Mouse (Mus musculus) forebrain, embryonic 16.5 days (tissue): Measurements from ENCODE around the gene Tmc5. TPM values are rescaled to one million over a fixed set of nuclear protein-coding genes. Genes with fewer than 3 reads are reported as not detected.

Experiments used
- ATAC-seq: fragments of 200-750 bp; cut with Nextera tagmentation; 2 replicates; pipeline ENCODE4 v1.8.0; 2017; ENCODE audit warnings: mild to moderate bottlenecking, moderate library complexity
- H3K27ac ChIP-seq: fragments of 300-500 bp; sonication (generic); 2 replicates; pipeline ENCODE4 v1.5.1; 2014; ENCODE audit warnings: low read length, control low read depth
- H3K27me3 ChIP-seq: fragments of 300-500 bp; sonication (generic); replicated peaks from 2 replicates; pipeline ENCODE4 v1.6.1; 2014; ENCODE audit warnings: low read length; ENCODE audit not compliant: control insufficient read depth, insufficient read depth
- H3K36me3 ChIP-seq: fragments of 300-500 bp; sonication (generic); 2 replicates; pipeline ENCODE4 v1.6.1; 2014; ENCODE audit not compliant: control insufficient read depth, insufficient read depth
- H3K4me1 ChIP-seq: fragments of 300-500 bp; sonication (generic); replicated peaks from 2 replicates; pipeline ENCODE4 v1.6.1; 2014; ENCODE audit warnings: low read length; ENCODE audit not compliant: control insufficient read depth, insufficient read depth
- H3K4me2 ChIP-seq: fragments of 300-500 bp; sonication (generic); 2 replicates; pipeline ENCODE4 v1.6.1; 2014; ENCODE audit warnings: mild to moderate bottlenecking, low read length, control low read depth
- H3K4me3 ChIP-seq: fragments of 300-500 bp; sonication (generic); replicated peaks from 2 replicates; pipeline ENCODE4 v1.5.1; 2014; ENCODE audit warnings: mild to moderate bottlenecking, low read length, control low read depth
- H3K9ac ChIP-seq: fragments of 300-500 bp; sonication (generic); replicated peaks from 2 replicates; pipeline ENCODE4 v1.6.1; 2014; ENCODE audit warnings: low read depth, low read length, control low read depth
- H3K9me3 ChIP-seq: fragments of 300-500 bp; sonication (generic); 2 replicates; pipeline ENCODE4 v1.6.1; 2016; ENCODE audit warnings: low read length; ENCODE audit not compliant: control insufficient read depth
- WGBS: fragments of 180-500 bp; shearing (Covaris S2); extraction: QIAGEN DNeasy Blood & Tissue Kit; methylation state at CpG from one replicate; pipeline ENCODE4 v1.1.7; 2014; 5-methylcytosine and 5-hydroxymethylcytosine counted together
- polyA plus RNA-seq: library from polyadenylated mRNA; unstranded; fragments of >200 nt; fragmentation: Nextera tagmentation; extraction: Ambion mirVana; gene quantifications from 2 replicates; pipeline ENCODE4 v1.2.1, GENCODE M21; 2015

The Tmc5 gene
- polyA plus RNA-seq, 1 experiment from 2014 or later: 0.24 TPM

DNA sequence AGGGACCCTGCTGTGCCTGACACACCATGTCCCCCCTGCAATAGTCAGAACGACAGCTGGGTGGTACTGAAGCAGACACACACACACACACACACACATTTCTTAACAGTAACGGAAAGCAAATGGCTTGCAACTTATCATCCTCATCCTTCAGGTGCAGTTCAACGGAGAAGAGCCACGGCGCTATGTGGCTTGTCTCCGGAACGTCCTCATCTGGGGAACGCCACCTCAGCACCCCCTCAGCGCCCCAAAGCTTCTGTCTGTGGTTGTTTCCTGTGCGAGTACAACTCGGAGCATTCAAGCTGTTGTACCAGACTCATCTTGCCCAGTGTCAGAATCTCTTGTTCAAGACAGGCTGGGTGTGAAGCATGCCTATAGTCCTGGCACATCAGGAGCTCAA, 826 bp upstream of the Tmc5 start:
- Histone ChIP-seq H3K4me3 (no peak overlapping the region), H3K4me2 (no peak overlapping the region), H3K9ac (no peak overlapping the region), H3K9me3 (no peaks in the 10 kb centered on the region), H3K4me1 (peaks cover 46% of the 10 kb centered on the region), H3K36me3 (no peaks in the 10 kb centered on the region), H3K27ac (no peak overlapping the region), H3K27me3 (no peaks in the 10 kb centered on the region)
- 77% methylated on average over 11 of the region's 11 CpGs for WGBS
- no peak for ATAC-seq

GRCm38 (mm10) chr7:118599954-118600631, 3.0 kb downstream of the Tmc5 start:
- H3K4me1 ChIP-seq: peaks cover 14% of the 10 kb centered on the region
- H3K9me3 ChIP-seq: no peaks in the 10 kb centered on the region
- H3K9ac ChIP-seq: no peak overlapping the region
- WGBS: 47% methylated on average over 12 of the region's 12 CpGs
- no peak overlapping the region for H3K27ac ChIP-seq
- ATAC-seq: no peak
- no peaks in the 10 kb centered on the region for H3K36me3 ChIP-seq
- H3K4me2 ChIP-seq: no peak overlapping the region
- no peaks in the 10 kb centered on the region for H3K27me3 ChIP-seq
- H3K4me3 ChIP-seq: no peak overlapping the region

- 71% methylated on average over 8 of the region's 8 CpGs for WGBS
- Histone ChIP-seq H3K9me3 (peaks cover 2% of the 10 kb centered on the region; the same call in 1 of the 2 replicates), H3K4me1 (no peaks in the 10 kb centered on the region), H3K9ac (no peak overlapping the region), H3K27me3 (no peaks in the 10 kb centered on the region), H3K27ac (no peak overlapping the region), H3K4me3 (no peak overlapping the region), H3K4me2 (no peak overlapping the region), H3K36me3 (no peaks in the 10 kb centered on the region; the same call in 1 of the 2 replicates)
- no peak for ATAC-seq
Observed at GRCm38 (mm10) chr7:118604842-118605241, 7.7 kb downstream of the Tmc5 start.

DNA sequence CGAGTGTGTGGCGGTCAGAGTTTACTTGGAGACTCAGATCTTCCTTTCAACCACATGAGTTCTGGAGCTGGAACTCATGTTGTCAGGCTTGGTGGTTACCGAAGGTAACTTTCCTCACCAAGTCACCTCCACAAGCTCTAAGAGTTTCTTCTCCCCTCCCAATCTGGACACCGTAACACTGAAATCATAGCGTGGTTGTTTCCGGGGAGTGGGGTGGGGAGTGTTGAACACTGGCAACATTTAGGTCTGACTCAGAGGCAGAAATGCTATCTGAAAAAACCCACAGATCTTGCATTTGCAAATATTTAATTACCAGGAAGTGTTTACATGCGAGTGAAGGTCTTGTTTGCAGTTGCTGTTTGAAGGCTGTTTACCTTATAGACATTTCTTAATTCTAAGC, 12.7 kb downstream of the Tmc5 start:
- H3K4me3 ChIP-seq: no peak overlapping the region
- no peak overlapping the region for H3K27ac ChIP-seq
- 96% methylated on average over 7 of the region's 7 CpGs for WGBS
- peaks cover 4% of the 10 kb centered on the region; the same call in 1 of the 2 replicates for H3K4me1 ChIP-seq
- peaks cover 2% of the 10 kb centered on the region; the same call in 1 of the 2 replicates for H3K9me3 ChIP-seq
- H3K36me3 ChIP-seq: no peaks in the 10 kb centered on the region; the same call in 1 of the 2 replicates
- H3K4me2 ChIP-seq: no peak overlapping the region
- no peak overlapping the region for H3K9ac ChIP-seq
- H3K27me3 ChIP-seq: no peaks in the 10 kb centered on the region
- no peak for ATAC-seq

- peaks cover 4% of the 10 kb centered on the region; the same call in 1 of the 2 replicates for H3K4me1 ChIP-seq
- H3K4me3 ChIP-seq: no peak overlapping the region
- H3K4me2 ChIP-seq: no peak overlapping the region
- H3K36me3 ChIP-seq: no peaks in the 10 kb centered on the region; the same call in 1 of the 2 replicates
- no peak overlapping the region for H3K9ac ChIP-seq
- no peak for ATAC-seq
- no peaks in the 10 kb centered on the region for H3K27me3 ChIP-seq
- H3K27ac ChIP-seq: no peak overlapping the region
- peaks cover 2% of the 10 kb centered on the region; the same call in 1 of the 2 replicates for H3K9me3 ChIP-seq
- WGBS: 87% methylated on average over 13 of the region's 13 CpGs
Observed at GRCm38 (mm10) chr7:118610721-118611120, 13.6 kb downstream of the Tmc5 start.

DNA sequence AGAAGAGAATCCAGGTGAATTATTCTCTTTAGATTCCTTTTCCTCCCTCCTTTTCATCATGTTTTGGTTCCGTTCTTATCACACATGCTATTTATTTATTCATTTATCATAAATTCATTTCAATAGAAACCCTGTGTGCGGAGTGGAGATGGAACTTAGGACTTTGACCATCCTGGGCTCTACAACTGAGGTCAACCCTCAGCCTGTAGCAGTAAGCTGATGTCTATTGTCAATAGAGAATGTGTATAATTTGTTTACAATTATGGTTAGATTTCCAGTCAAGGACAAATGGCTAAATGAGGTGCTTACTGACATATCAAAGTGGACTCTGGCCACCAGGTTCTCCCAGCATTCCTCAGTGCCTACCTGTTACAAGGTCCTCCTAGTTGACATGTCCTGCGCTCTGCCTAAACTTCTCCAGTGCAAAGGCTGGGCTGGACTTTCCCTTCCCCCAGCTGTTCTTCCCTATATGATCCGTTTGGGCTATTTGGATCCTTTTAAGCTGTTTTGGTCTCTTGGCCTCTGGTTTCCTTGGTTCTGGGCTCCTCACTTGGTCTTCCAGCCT, 14.2 kb downstream of the Tmc5 start:
- Histone ChIP-seq H3K4me3 (no peak overlapping the region), H3K9ac (no peak overlapping the region), H3K36me3 (no peaks in the 10 kb centered on the region), H3K4me2 (no peak overlapping the region), H3K4me1 (peaks cover 4% of the 10 kb centered on the region; the same call in 1 of the 2 replicates), H3K27ac (no peak overlapping the region), H3K9me3 (no peaks in the 10 kb centered on the region; the same call in 1 of the 2 replicates), H3K27me3 (no peaks in the 10 kb centered on the region)
- 87% methylated on average over 4 of the region's 4 CpGs for WGBS
- no peak for ATAC-seq

GRCm38 (mm10) chr7:118611933-118612332, 14.8 kb downstream of the Tmc5 start:
- Histone ChIP-seq H3K9me3 (no peaks in the 10 kb centered on the region), H3K4me1 (peaks cover 4% of the 10 kb centered on the region; the same call in 1 of the 2 replicates), H3K27me3 (no peaks in the 10 kb centered on the region), H3K4me3 (no peak overlapping the region), H3K36me3 (no peaks in the 10 kb centered on the region), H3K9ac (no peak overlapping the region), H3K4me2 (no peak overlapping the region), H3K27ac (no peak overlapping the region)
- no peak for ATAC-seq
- WGBS: 24% methylated on average over 8 of the region's 8 CpGs

- Histone ChIP-seq H3K27me3 (no peaks in the 10 kb centered on the region), H3K4me2 (no peak overlapping the region)
Observed at GRCm38 (mm10) chr7:118614076-118614475, 17.0 kb downstream of the Tmc5 start.

DNA sequence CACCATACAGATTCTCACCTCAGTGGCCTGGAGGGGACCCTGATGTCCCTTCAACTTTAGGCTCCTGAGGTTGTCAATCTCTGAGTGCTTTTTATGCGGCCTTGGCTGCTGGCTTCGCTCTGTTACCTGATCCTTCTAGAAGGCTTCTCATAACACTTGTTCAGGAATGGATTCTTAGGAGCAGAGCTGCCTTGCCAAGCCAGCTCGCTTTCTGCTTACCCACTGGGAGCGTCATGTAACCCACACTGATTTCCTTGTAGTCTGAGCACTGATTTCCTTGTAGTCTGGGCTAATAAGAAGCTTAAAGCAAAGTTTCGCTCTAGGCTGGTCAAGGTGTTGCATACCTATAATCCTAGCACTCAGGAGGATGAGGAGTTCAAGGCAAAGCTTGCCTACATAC, 21.0 kb downstream of the Tmc5 start:
- no peaks in the 10 kb centered on the region for H3K36me3 ChIP-seq
- 89% methylated on average over 5 of the region's 5 CpGs for WGBS
- no peaks in the 10 kb centered on the region for H3K4me1 ChIP-seq
- ATAC-seq: no peak
- H3K4me2 ChIP-seq: no peak overlapping the region
- H3K27me3 ChIP-seq: no peaks in the 10 kb centered on the region
- no peak overlapping the region for H3K9ac ChIP-seq
- H3K4me3 ChIP-seq: no peak overlapping the region
- no peak overlapping the region for H3K27ac ChIP-seq
- H3K9me3 ChIP-seq: no peaks in the 10 kb centered on the region

More at GRCm38 (mm10) chr7:118614076-118614475, 17.0 kb downstream of the Tmc5 start:
- Histone ChIP-seq H3K36me3 (no peaks in the 10 kb centered on the region), H3K9ac (no peak overlapping the region), H3K4me1 (peaks cover 4% of the 10 kb centered on the region; the same call in 1 of the 2 replicates), H3K4me3 (no peak overlapping the region), H3K9me3 (no peaks in the 10 kb centered on the region), H3K27ac (no peak overlapping the region)
- ATAC-seq: no peak
- 31% methylated on average over 13 of the region's 13 CpGs for WGBS
